Mouse (Mus musculus) frontal cortex, postnatal 36 days (tissue): ENCODE results near the gene Cacng7.
A peak's percentile ranks its signal among the peaks of the same experiment; 100 is the strongest.

ENCODE experiments used
- DNase-seq, 2 experiments: peaks; one replicate each; pipeline ENCODE4 v3.0.0; 2022; ENCODE audit warnings: low spot score in 2 of 2

Cacng7 gene

DNA sequence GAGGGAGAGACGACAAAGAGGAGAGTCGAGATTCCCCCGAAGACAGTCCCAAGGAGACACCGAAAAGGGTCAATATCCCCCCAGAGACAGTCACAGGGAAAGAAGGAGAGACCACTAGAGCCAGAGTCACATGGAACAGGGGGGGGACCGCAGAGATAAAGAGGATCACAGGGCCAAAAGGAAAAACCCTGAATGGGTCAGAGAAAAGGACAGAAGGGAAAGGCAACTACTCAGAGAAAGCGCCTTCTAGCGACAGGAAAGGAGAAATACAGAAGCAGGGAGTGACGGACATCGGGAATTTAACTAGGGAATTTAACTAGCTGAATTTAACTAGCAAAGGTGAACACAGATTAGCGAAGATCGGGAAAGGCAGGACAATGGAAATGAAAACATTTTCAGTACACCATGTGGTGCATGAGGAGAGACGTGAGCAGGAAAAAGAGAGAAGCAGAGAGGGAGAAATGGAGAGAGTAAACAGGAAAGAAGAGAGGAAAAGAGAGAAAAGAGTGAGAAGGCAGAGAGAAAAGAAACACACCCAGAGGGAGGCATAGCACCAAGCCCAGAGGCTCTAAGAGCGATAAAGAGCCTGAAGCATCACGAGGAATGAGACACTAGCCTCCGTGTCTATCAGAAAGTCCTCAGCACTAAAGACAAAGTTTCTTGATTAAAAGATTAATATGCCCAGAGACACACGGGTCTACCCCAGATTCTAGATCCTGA lies 30.0 kb upstream of the Cacng7 start:
- DNase-seq: peak; percentile 30 to 54

GRCm38 (mm10) chr7:3303276-3303781 lies 29.4 kb upstream of the Cacng7 start:
- peak; percentile 55 to 68 for DNase-seq

DNA sequence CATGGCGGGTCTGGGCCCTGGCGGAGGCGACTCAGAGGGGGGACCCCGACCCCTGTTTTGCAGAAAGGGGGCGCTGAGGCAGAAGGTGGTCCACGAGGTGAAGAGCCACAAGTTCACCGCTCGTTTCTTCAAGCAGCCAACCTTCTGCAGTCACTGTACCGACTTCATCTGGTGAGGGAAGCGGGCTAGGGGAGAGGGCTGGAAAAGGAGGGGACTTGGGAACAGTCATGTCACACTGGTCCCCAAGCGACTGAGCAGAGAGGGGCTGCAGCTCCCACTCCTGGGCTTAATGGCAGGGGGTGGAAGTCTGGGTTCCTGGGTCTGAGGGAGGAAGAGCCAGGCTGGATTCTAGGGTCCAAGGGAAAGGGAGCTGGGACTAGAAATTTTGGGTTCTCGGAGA lies 29.0 kb upstream of the Cacng7 start:
- DNase-seq: no peak

DNA sequence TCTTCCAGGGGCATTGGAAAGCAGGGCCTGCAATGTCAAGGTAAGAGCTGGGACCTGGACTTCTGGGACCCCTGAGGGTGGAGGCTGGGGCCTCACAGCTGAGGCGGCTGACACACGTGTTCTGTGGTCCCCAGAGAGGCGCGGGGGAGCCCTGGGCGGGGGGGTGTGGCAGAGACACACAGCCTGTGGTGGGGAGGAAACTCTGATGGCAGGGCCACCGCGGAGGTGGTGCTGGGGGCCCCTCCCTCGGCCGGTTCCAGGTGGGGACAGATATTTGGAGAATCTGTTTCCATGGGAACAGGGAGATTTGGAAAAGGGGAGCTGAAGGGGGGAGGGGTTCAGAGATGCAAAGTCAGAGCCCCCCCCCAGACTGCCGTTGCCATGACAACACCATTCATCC lies 28.5 kb upstream of the Cacng7 start:
- DNase-seq: peak; percentile 43 to 58

DNA sequence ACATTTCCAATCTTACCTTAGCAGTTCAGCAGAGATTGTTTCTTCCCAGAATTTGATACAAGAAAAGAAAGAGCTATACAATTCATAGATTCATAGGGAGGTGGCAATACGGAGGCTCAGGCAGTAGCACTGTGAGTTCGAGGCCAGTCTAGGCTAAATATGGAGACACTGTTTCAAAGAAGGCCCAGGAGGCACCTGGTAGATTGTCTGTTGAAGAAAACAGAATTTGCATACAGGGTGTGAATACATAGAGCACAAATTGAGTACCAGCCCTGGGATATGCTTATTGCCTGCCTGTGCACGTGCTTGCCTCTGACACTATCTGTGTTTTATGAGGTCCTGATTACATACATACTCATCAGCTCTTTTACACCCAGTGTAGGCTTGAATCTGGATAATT lies 26.4 kb upstream of the Cacng7 start:
- DNase-seq: no peak

DNA sequence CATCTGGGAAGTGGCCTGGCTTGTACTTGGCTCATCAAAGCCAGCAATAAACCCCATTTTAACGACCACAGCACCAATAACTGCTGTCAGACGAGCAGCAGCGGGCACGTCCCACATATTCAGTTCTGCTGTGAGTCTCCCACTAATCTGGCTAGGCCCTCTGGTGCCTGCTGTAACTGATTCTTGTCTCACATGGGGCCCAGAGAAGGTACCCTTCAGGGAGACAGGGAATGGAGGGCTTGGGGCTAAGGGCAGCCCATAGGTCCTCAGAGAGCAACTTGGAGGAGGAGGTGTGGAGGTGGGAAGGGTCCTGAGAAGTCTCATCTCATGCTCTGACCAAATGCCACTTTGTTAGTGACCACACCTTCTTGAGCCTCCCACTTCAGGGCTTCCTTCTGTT lies 24.1 kb upstream of the Cacng7 start:
- DNase-seq: no peak

DNA sequence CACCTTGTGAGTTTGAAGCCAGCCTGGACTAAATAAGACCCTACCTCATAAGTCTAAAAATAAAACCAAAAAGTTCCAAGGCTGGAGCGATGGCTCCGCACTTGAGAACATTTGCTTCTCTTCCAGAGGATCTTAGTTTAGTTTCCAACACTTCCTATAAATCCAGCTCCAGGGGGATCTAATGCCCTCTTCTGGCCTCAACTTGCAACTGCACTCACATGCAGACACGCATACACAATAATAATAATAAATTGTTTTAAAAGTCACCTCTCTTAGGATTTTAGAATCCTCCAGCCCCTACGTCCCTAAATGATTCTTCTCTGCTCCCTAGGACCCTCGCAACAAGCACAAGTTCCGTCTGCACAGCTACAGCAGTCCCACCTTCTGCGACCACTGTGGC lies 22.5 kb upstream of the Cacng7 start:
- DNase-seq: no peak

DNA sequence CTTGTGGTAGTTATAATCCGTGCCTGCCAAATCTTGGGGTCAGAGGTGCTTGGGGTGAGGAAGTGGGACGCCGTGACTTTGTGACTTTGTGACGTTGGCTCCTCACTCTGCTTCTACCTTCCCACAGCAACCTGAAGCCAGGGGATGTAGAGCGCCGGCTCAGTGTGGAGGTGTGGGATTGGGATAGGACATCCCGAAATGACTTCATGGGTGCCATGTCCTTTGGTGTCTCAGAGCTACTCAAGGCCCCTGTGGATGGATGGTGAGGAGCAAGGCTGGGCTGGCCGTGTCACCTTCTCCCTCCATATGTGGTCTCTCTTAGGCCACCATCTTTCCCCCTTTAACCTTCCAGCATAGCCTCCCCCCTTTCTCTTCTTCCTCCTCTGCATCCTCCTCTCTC lies 19.2 kb upstream of the Cacng7 start:
- DNase-seq: no peak

GRCm38 (mm10) chr7:3314121-3314520 lies 18.6 kb upstream of the Cacng7 start:
- DNase-seq: no peak

GRCm38 (mm10) chr7:3317704-3318103 lies 15.1 kb upstream of the Cacng7 start:
- no peak for DNase-seq

DNA sequence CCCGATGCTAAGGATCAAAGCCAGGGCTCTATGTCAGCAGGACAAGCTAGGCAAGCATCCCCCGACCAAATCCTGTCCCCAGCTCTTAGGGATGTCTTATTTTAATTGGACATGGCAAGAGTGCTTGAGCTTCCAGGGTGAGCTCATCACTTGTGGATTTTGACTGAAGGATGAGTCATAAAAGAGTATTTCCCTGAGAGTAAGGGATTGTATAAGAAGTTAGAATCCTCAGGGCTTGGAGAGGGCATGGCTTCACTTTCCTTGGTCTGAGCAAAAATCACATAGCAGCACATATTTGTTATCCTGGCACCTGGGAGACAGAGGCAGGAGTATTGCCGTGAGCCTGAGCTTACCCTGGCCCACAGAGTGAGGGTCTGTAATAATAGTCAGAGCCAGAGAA lies 11.9 kb upstream of the Cacng7 start:
- DNase-seq: no peak

DNA sequence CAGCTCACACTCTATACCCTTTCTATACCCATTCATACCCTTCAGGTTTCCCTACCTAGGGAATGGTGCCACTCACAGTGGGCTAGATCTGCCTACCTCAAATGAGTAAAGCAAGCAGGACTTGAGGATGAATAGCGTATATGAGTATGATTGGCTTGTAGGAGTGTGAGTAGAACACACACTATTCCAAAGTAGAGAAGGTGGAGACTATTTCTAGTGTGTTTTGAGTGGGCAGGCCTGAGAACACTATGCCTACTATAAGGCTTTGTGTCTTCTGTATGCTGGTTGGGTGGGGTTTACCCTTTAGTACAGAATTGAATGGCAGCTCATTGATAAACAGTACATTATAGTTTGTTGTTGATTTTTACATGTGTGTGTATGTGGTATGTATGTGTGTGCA lies 8.9 kb upstream of the Cacng7 start:
- no peak for DNase-seq

DNA sequence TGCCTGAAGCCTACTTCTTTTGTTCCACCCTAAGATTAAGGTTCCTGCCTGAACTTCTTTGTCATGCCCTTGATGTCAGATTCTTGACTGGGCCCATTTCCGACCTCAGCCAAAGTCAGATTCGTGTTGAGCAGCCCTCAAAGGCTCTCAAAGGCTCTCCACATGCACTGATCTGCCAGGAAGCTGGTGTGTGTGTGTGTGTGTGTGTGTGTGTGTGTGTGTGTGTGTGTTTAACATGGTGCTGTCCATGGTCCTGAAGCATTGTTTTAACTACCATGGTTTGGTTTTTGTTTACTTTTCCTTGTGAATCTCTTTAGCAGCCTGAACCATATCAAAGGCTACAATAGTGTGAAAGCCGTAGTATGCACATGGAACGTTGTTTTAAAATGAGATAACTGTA lies 4.8 kb upstream of the Cacng7 start:
- no peak for DNase-seq

DNA sequence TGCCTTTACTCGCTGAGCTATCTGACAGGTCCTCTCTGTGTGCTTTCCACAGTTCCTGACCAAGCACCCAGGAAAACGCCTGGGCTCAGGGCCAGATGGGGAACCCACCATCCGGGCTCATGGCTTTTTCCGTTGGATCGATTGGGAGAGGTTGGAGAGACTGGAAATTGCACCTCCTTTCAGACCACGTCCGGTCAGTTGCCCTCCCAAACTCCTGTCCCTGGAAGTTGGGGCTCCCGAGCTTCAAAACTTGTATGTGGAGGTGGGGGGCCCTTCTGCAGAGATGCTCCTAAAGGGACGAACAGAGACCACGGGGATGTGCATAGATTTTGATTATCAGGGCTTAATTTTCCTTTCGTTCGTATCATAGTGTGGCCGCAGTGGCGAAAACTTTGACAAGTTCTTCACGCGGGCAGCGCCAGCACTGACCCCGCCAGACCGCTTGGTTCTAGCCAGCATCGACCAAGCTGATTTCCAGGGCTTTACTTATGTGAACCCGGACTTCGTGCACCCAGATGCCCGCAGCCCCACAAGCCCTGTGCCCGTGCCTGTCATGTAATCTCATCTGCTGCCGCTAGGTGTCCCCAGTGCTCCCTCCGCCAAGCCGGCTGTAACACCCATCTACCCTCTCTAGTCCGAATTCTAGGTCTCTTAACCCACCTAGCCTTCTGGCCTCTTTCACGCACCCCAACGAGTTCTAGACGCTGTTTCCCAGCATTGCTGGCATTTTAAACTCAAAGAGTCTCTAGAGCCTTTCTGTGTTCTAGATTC lies 2.8 kb upstream of the Cacng7 start:
- peak; percentile 88 to 89 for DNase-seq

DNA sequence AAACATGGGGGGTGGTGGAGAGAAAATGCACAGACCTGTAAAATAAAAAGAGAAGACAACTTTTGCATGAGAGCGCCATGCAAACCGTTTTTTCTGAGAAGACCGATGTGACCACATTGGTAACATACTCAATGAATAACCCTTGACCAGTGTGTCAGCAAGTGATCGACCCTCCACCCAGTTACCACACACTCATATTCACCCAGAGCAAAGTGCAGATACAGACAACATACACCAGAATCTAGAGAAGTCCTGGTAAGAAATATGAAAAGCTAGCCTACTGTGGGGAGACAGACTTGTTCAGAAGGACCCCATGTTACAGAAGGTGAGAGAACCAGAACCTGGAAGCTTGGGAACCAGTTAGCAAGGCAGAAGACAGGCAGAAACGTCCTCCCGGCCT lies 1.6 kb upstream of the Cacng7 start:
- DNase-seq: peak in 1 of 2 experiments; percentile 23

- DNase-seq: peak; percentile 84 to 92
Measured at GRCm38 (mm10) chr7:3331581-3332223, 1.1 kb upstream of the Cacng7 start.

- DNase-seq: no peak
Measured at GRCm38 (mm10) chr7:3332224-3332615, 535 bp upstream of the Cacng7 start.

DNA sequence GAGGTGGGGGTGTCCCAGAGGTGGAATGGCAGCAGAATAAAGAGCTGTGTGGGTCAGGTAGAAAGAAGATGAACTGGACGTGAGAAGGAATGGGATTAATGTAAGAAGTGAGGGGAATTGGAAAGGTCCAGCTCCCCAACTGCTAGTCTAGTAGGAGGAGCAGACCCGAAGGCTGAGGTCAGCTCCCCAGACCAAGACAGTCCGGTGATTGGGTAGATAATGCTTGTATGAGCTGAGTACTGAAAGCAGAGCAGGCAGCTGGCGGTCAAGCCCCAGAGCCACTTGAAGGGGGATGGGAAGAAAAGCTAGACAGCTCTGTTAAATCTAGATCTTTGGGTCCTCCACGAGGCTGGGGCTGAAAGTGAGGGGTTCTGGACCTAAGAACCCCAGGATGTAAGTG lies 787 bp downstream of the Cacng7 start:
- no peak for DNase-seq

DNA sequence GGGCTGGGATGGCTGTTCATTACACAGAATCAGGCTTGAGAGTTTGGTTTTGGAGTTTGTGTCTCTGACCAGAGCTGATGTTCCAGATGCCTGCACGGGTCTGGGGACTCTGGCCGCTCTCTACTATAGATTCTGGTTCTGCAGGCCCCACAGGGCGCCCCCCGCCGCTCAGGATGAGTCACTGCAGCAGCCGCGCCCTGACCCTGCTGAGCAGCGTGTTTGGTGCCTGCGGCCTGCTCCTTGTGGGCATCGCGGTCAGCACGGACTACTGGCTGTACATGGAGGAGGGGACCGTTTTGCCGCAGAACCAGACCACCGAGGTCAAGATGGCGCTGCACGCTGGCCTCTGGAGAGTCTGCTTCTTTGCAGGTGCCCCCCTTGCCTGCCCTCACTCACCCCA lies 3.7 kb downstream of the Cacng7 start:
- DNase-seq: no peak

GRCm38 (mm10) chr7:3338286-3338935 lies 5.7 kb downstream of the Cacng7 start:
- no peak for DNase-seq

DNA sequence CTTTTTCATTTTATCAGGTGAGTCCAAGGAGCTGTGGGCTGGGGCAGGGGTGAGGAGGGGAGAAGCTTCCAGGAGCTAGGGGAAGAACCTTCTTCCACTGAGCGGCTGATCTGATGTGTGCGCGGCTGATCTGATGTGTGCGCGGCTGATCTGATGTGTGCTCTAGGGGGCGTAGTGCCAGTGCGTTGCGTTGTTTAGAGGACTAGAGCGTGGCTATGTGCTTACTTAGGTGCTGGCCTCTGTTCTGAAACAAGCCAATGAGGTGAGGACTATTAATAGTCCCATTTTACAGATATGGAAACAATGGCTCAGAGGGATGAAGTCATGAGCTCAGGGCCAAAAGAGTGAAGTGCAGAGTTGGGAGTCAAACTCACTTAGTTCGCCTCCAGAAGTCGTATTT lies 6.3 kb downstream of the Cacng7 start:
- DNase-seq: no peak

DNA sequence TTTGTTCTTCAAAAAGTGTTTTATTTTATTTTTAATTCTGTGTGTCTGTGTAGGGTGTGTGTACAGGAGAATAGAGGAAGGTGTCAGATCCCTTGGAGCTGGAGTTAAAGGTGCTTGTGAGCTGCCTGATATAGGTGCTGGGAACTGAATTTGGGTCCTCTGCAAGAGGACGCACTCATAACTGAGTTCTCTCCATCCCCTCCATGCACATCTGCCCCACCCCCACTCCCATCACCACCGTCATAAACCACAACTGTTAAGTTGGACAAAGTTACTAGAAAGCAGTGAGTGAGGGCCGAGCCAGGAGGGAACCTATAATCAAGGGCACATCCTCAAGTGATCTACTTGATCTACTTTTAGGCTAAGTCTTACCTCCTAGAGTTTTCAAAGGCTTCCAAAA lies 11.1 kb downstream of the Cacng7 start:
- no peak for DNase-seq
